Comparison of ENCODE assay signal across 27 mouse cellular contexts in genomic region chr3:50249598-50250300, GRCm38 (mm10).
"Had no signal": no experiment of that assay in that cellular context is flagged by ENCODE, and none has a peak within 500 bp of the region (broad histone marks: within the 10 kb centered on the region; RNA-seq: fewer than 3 reads in every experiment).

No protein-coding gene starts in this region.

- H3K4me1 ChIP-seq: heart, embryonic 10.5 days; heart, embryonic 12.5 days; hindbrain, embryonic 10.5 days; hindbrain, embryonic 12.5 days; kidney, embryonic 15.5 days; limb, embryonic 15.5 days; liver, embryonic 12.5 days had no signal

- H3K4me2 ChIP-seq: heart, embryonic 12.5 days; hindbrain, embryonic 12.5 days; hindbrain, embryonic 14.5 days; kidney, embryonic 15.5 days; limb, embryonic 15.5 days; liver, embryonic 12.5 days had no signal

- H3K27me3 ChIP-seq: heart, embryonic 12.5 days; hindbrain, embryonic 12.5 days; kidney, embryonic 15.5 days; limb, embryonic 15.5 days; liver, embryonic 12.5 days had no signal

- H3K9me3 ChIP-seq: heart, embryonic 10.5 days; heart, embryonic 12.5 days; hindbrain, embryonic 10.5 days; hindbrain, embryonic 12.5 days; kidney, embryonic 15.5 days; limb, embryonic 15.5 days; liver, embryonic 12.5 days had no signal

- H3K9ac ChIP-seq: forebrain, postnatal 0 days; heart, embryonic 12.5 days; hindbrain, embryonic 12.5 days; hindbrain, embryonic 14.5 days; kidney, embryonic 15.5 days; limb, embryonic 15.5 days; liver, embryonic 12.5 days; liver, embryonic 14.5 days had no signal

- DNase-seq: forebrain, postnatal 0 days; gastrocnemius, adult 2 months; gastrocnemius, postnatal 10 days; gastrocnemius, postnatal 25 days; heart, adult 18-20 months; heart, postnatal 10 days; heart, postnatal 4 days; kidney, adult 11 months; kidney, adult 2 months; kidney, adult 9 months; kidney, postnatal 14 days; kidney, postnatal 36 days; layer of hippocampus, adult 9-11 months; layer of hippocampus, postnatal 36 days; left cerebral cortex, postnatal 4 days had no signal

- H3K36me3 ChIP-seq: heart, embryonic 10.5 days; heart, embryonic 12.5 days; hindbrain, embryonic 10.5 days; hindbrain, embryonic 12.5 days; kidney, embryonic 15.5 days; limb, embryonic 15.5 days; liver, embryonic 12.5 days had no signal

- ATAC-seq: forebrain, postnatal 0 days; hindbrain, embryonic 16.5 days; intestine, embryonic 16.5 days; liver, embryonic 12.5 days had no signal

- H3K27ac ChIP-seq: gastrocnemius, adult 2 months; heart, embryonic 10.5 days; hindbrain, embryonic 10.5 days; hindbrain, embryonic 12.5 days; hindbrain, embryonic 14.5 days; kidney, embryonic 15.5 days; kidney, postnatal 0 days; limb, embryonic 15.5 days; liver, embryonic 12.5 days; liver, embryonic 14.5 days had no signal

- H3K4me3 ChIP-seq: gastrocnemius, adult 2 months; heart, embryonic 10.5 days; heart, embryonic 12.5 days; hindbrain, embryonic 10.5 days; hindbrain, embryonic 12.5 days; kidney, embryonic 15.5 days; limb, embryonic 15.5 days; liver, embryonic 12.5 days had no signal
